Mouse (Mus musculus): ENCODE measurements around the gene Ndufb3. TPM values are rescaled to one million over a fixed set of nuclear protein-coding genes. Genes with fewer than 3 reads are reported as not detected.
"Not testable (repeated sequence)": the region's sequence is repeated elsewhere in the genome, so short reads cannot be mapped to it uniquely, and the experiment has no call there.

Ndufb3 gene
- polyA plus RNA-seq, 1 experiment from 2014 or later: 162 TPM

DNA sequence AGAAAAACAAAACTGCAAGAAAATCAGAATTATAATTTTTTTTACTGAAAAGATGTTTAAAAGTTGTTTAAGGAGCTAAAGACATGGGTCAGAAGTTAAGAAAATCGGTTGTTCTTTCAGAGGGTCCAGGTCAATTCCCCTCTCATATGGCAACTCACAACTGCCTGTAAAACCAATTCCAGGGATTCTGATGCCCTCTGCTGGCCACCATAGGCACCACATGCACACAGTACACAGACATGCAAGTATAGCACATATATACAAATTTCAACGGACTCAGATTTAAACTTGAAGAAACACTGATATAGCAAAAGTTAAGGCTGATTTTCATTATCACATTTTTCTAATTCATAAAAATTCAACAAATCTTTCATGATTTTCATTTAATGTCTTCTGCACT, 7.0 kb upstream of the Ndufb3 start:
- 93% methylated on average over 2 of the region's 2 CpGs for WGBS
- H3K4me3 ChIP-seq (ENCODE audit: low read depth, low read length): no peak overlapping the region
- no peaks in the 10 kb centered on the region for H3K9me3 ChIP-seq (replicated peaks; ENCODE audit: control insufficient read depth, low read length)
- no peaks in the 10 kb centered on the region for H3K4me1 ChIP-seq (ENCODE audit: control insufficient read depth, insufficient read depth, low read length)
- H3K27me3 ChIP-seq (ENCODE audit: control insufficient read depth, insufficient read depth, low read length): no peaks in the 10 kb centered on the region
- no peak overlapping the region for H3K27ac ChIP-seq (replicated peaks; ENCODE audit: low read depth, low read length)
- H3K36me3 ChIP-seq (replicated peaks; ENCODE audit: control insufficient read depth, insufficient read depth, low read depth, low read length): no peaks in the 10 kb centered on the region
- DNase-seq (ENCODE audit: low spot score): no peak
- no peak overlapping the region for H3K4me2 ChIP-seq (ENCODE audit: low read depth, low read length)
- no peak for ATAC-seq (replicated peaks; ENCODE audit: insufficient number of reproducible peaks, low FRiP score, low TSS enrichment, low read depth)
- no peak overlapping the region for H3K9ac ChIP-seq (replicated peaks; ENCODE audit: low read length)

GRCm38 (mm10) chr1:58582611-58583010, 3.6 kb upstream of the Ndufb3 start:
- Histone ChIP-seq H3K4me1 (ENCODE audit: control insufficient read depth, insufficient read depth, low read length) (no peaks in the 10 kb centered on the region), H3K9me3 (replicated peaks; ENCODE audit: control insufficient read depth, low read length) (no peaks in the 10 kb centered on the region)
- no peak for ATAC-seq (replicated peaks; ENCODE audit: insufficient number of reproducible peaks, low FRiP score, low TSS enrichment, low read depth)

DNA sequence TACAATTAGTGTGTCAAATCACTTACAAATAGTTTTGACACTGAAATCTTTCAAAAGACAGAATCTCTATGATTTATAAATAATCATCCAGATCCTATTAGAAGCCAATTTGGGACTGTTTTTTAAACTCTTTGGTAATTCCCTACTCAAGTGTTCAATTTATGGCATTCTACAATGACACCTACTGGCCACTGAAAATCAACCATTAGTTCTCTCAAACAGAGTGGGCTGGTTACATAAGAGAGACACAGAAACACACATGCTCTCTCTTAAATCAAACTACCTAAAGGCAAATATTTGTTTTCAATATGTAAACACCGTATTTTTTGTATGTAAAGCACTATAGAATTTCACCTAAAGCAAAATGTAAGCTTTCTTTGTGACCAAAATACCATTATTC, 1.9 kb upstream of the Ndufb3 start:
- Histone ChIP-seq H3K4me3 (ENCODE audit: low read depth, low read length) (no peak overlapping the region), H3K27ac (replicated peaks; ENCODE audit: low read depth, low read length) (no peak overlapping the region), H3K4me1 (ENCODE audit: control insufficient read depth, insufficient read depth, low read length) (no peaks in the 10 kb centered on the region), H3K4me2 (ENCODE audit: low read depth, low read length) (no peak overlapping the region), H3K9ac (replicated peaks; ENCODE audit: low read length) (no peak overlapping the region), H3K36me3 (replicated peaks; ENCODE audit: control insufficient read depth, insufficient read depth, low read depth, low read length) (no peaks in the 10 kb centered on the region), H3K27me3 (ENCODE audit: control insufficient read depth, insufficient read depth, low read length) (no peaks in the 10 kb centered on the region), H3K9me3 (replicated peaks; ENCODE audit: control insufficient read depth, low read length) (no peaks in the 10 kb centered on the region)
- DNase-seq (ENCODE audit: low spot score) (no peak), ATAC-seq (replicated peaks; ENCODE audit: insufficient number of reproducible peaks, low FRiP score, low TSS enrichment, low read depth) (no peak)
- 63% methylated on average over 1 of the region's 1 CpGs for WGBS

More at GRCm38 (mm10) chr1:58582611-58583010, 3.6 kb upstream of the Ndufb3 start:
- Histone ChIP-seq H3K4me3 (ENCODE audit: low read depth, low read length) (no peak overlapping the region), H3K4me2 (ENCODE audit: low read depth, low read length) (no peak overlapping the region), H3K36me3 (replicated peaks; ENCODE audit: control insufficient read depth, insufficient read depth, low read depth, low read length) (no peaks in the 10 kb centered on the region), H3K27ac (replicated peaks; ENCODE audit: low read depth, low read length) (no peak overlapping the region), H3K27me3 (ENCODE audit: control insufficient read depth, insufficient read depth, low read length) (no peaks in the 10 kb centered on the region), H3K9ac (replicated peaks; ENCODE audit: low read length) (no peak overlapping the region)
- DNase-seq (ENCODE audit: low spot score): no peak
- 72% methylated on average over 1 of the region's 1 CpGs for WGBS

GRCm38 (mm10) chr1:58585373-58586170, 612 bp upstream of the Ndufb3 start:
- peak overlapping the region; percentile 78 for H3K9ac ChIP-seq (replicated peaks; ENCODE audit: low read length)
- no peak overlapping the region; the same call in 1 of the 2 replicates for H3K27ac ChIP-seq (replicated peaks; ENCODE audit: low read depth, low read length)
- DNase-seq (ENCODE audit: low spot score) (no peak), ATAC-seq (replicated peaks; ENCODE audit: insufficient number of reproducible peaks, low FRiP score, low TSS enrichment, low read depth) (peak; percentile 74)
- H3K27me3 ChIP-seq (ENCODE audit: control insufficient read depth, insufficient read depth, low read length): no peaks in the 10 kb centered on the region
- H3K4me1 ChIP-seq (ENCODE audit: control insufficient read depth, insufficient read depth, low read length): no peaks in the 10 kb centered on the region
- peak overlapping the region; percentile 82 for H3K4me3 ChIP-seq (ENCODE audit: low read depth, low read length)
- no peaks in the 10 kb centered on the region for H3K36me3 ChIP-seq (replicated peaks; ENCODE audit: control insufficient read depth, insufficient read depth, low read depth, low read length)
- H3K4me2 ChIP-seq (ENCODE audit: low read depth, low read length): peak overlapping the region; percentile 78
- 6% methylated on average over 34 of the region's 36 CpGs for WGBS
- no peaks in the 10 kb centered on the region for H3K9me3 ChIP-seq (replicated peaks; ENCODE audit: control insufficient read depth, low read length)

DNA sequence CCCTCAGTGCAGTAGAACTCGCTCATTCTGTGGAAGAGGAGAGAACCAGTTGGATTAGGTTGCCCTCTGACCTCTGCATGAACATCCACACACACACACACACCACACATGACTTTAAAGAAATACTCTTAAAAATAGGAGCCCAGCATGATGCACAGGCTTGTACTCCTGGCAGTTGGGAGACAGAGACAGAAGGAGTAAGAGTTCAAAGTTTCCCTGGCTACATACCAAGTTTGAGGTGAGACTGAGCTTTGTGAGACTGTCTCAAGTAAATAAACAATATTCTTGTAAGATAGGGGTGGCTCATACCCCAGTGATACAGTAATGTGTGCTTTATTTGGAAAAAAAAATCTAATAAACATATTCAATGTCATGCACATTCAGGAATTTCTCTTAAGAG, 1.3 kb downstream of the Ndufb3 start:
- Histone ChIP-seq H3K27ac (replicated peaks; ENCODE audit: low read depth, low read length) (no peak overlapping the region), H3K4me3 (ENCODE audit: low read depth, low read length) (peak overlapping the region; percentile 82), H3K4me1 (ENCODE audit: control insufficient read depth, insufficient read depth, low read length) (no peaks in the 10 kb centered on the region), H3K4me2 (ENCODE audit: low read depth, low read length) (no peak overlapping the region; the same call in 1 of the 2 replicates), H3K27me3 (ENCODE audit: control insufficient read depth, insufficient read depth, low read length) (no peaks in the 10 kb centered on the region), H3K36me3 (replicated peaks; ENCODE audit: control insufficient read depth, insufficient read depth, low read depth, low read length) (no peaks in the 10 kb centered on the region), H3K9ac (replicated peaks; ENCODE audit: low read length) (no peak overlapping the region), H3K9me3 (replicated peaks; ENCODE audit: control insufficient read depth, low read length) (no peaks in the 10 kb centered on the region)
- DNase-seq (ENCODE audit: low spot score): no peak
- ATAC-seq (replicated peaks; ENCODE audit: insufficient number of reproducible peaks, low FRiP score, low TSS enrichment, low read depth): no peak
- WGBS: 83% methylated on average over 1 of the region's 1 CpGs

DNA sequence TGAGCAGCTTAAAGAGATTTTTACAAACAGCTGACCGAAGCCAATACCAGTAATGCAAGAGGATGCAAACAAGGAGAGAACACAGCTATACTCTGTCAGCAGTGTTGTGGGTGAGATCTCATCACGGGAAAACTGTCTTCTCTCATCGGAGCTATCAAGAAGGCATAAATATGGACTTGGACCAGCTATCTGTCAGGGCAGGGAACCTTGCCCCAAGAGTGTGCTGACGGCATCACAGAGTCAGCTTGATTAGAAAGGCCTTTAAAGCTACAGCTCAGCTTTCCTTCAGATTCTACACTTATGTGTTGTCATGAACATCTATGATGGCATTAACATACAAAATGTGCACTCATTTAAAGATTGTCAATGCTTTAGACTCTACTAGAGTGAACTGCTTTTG, 16.5 kb downstream of the Ndufb3 start:
- DNase-seq (ENCODE audit: low spot score): no peak
- H3K27me3 ChIP-seq (ENCODE audit: control insufficient read depth, insufficient read depth, low read length): no peaks in the 10 kb centered on the region
- no peaks in the 10 kb centered on the region for H3K36me3 ChIP-seq (replicated peaks; ENCODE audit: control insufficient read depth, insufficient read depth, low read depth, low read length)
- H3K4me2 ChIP-seq (ENCODE audit: low read depth, low read length): no peak overlapping the region
- no peaks in the 10 kb centered on the region for H3K9me3 ChIP-seq (replicated peaks; ENCODE audit: control insufficient read depth, low read length)
- no peaks in the 10 kb centered on the region for H3K4me1 ChIP-seq (ENCODE audit: control insufficient read depth, insufficient read depth, low read length)
- H3K27ac ChIP-seq (replicated peaks; ENCODE audit: low read depth, low read length): no peak overlapping the region
- WGBS: 79% methylated on average over 4 of the region's 4 CpGs
- no peak for ATAC-seq (replicated peaks; ENCODE audit: insufficient number of reproducible peaks, low FRiP score, low TSS enrichment, low read depth)
- H3K9ac ChIP-seq (replicated peaks; ENCODE audit: low read length): no peak overlapping the region
- H3K4me3 ChIP-seq (ENCODE audit: low read depth, low read length): no peak overlapping the region

DNA sequence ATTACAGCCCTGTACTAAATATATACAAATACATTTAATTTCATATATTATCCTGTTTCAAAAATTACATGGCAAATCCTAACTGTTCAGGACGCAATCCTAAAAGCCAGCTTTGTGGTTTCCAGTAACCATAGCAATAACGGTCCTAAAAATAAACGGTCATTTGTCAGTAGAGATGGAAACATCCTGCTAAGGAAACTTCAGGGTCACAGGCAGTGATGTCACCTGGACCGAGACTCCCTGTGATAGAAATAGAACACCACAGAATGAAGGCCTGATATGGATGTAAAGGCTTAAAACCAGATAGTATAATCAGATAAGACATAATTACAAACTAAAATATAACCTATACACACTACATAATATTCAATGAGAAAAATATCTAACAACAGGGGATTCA, 17.6 kb downstream of the Ndufb3 start:
- Histone ChIP-seq H3K4me1 (ENCODE audit: control insufficient read depth, insufficient read depth, low read length) (no peaks in the 10 kb centered on the region), H3K36me3 (replicated peaks; ENCODE audit: control insufficient read depth, insufficient read depth, low read depth, low read length) (no peaks in the 10 kb centered on the region), H3K27me3 (ENCODE audit: control insufficient read depth, insufficient read depth, low read length) (no peaks in the 10 kb centered on the region), H3K9me3 (replicated peaks; ENCODE audit: control insufficient read depth, low read length) (no peaks in the 10 kb centered on the region), H3K9ac (replicated peaks; ENCODE audit: low read length) (no peak overlapping the region), H3K4me2 (ENCODE audit: low read depth, low read length) (no peak overlapping the region), H3K4me3 (ENCODE audit: low read depth, low read length) (no peak overlapping the region), H3K27ac (replicated peaks; ENCODE audit: low read depth, low read length) (no peak overlapping the region)
- no peak for ATAC-seq (replicated peaks; ENCODE audit: insufficient number of reproducible peaks, low FRiP score, low TSS enrichment, low read depth)
- 80% methylated on average over 4 of the region's 4 CpGs for WGBS
- DNase-seq (ENCODE audit: low spot score): no peak

DNA sequence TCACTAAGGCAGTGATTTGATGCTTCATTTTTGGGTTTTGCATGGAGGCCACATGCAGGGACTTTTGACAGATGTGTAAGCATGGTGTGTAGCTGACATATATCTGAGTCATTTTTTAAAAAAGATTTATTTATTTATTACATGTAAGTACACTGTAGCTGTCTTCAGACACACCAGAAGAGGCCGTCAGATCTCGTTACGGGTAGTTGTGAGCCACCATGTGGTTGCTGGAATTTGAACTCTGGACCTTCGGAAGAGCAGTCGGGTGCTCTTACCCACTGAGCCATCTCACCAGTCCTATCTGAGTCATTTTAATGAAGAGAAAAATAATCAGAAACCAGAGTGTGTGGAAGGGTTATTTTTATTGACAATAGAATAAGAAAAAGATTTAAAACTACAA, 23.4 kb downstream of the Ndufb3 start:
- not testable (repeated sequence) for H3K27ac ChIP-seq (replicated peaks; ENCODE audit: low read depth, low read length); H3K27me3 ChIP-seq (ENCODE audit: control insufficient read depth, insufficient read depth, low read length); ATAC-seq (replicated peaks; ENCODE audit: insufficient number of reproducible peaks, low FRiP score, low TSS enrichment, low read depth); H3K36me3 ChIP-seq (replicated peaks; ENCODE audit: control insufficient read depth, insufficient read depth, low read depth, low read length); H3K4me3 ChIP-seq (ENCODE audit: low read depth, low read length); DNase-seq (ENCODE audit: low spot score); H3K4me1 ChIP-seq (ENCODE audit: control insufficient read depth, insufficient read depth, low read length); H3K4me2 ChIP-seq (ENCODE audit: low read depth, low read length); H3K9me3 ChIP-seq (replicated peaks; ENCODE audit: control insufficient read depth, low read length); H3K9ac ChIP-seq (replicated peaks; ENCODE audit: low read length)
- 89% methylated on average over 5 of the region's 5 CpGs for WGBS
